Mouse (Mus musculus) left cerebral cortex, adult 8-10 months (tissue): ENCODE data around the gene Map7. TPM values are rescaled to one million over a fixed set of nuclear protein-coding genes. Genes with fewer than 3 reads are reported as not detected.

ENCODE experiments used
- DNase-seq, 2 experiments: peaks; one replicate each; pipeline ENCODE4 v3.0.0; 2022; ENCODE audit warnings: low spot score in 2 of 2
- total RNA-seq, 4 experiments: library from RNA; stranded (reverse); gene quantifications; 2 replicates each; pipeline ENCODE4 v1.2.4; 2022

Gene Map7
- total RNA-seq, 4 experiments from 2014 or later = 124 to 135 (median 130) TPM

DNA sequence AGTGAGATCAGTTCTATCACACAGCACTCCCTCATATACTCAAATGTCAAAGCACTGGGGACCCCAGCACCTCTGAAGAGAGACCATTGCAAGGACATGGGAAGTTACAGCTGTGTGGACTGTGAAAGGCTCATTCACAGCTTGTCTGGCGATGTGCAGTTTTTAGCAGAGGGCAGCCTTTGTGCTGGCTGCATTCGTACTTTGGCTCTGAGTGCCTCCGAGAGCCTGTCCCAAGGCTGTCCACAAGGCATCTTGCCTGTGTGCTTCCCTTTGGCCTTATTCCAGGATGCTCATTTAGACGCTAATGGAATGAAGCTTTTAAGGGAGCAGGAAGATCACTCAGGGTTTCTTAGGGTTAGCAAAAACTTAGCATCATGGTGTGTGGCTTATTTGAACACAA, 78.5 kb downstream of the Map7 start:
- peak in 1 of 2 experiments; percentile 30 for DNase-seq

DNA sequence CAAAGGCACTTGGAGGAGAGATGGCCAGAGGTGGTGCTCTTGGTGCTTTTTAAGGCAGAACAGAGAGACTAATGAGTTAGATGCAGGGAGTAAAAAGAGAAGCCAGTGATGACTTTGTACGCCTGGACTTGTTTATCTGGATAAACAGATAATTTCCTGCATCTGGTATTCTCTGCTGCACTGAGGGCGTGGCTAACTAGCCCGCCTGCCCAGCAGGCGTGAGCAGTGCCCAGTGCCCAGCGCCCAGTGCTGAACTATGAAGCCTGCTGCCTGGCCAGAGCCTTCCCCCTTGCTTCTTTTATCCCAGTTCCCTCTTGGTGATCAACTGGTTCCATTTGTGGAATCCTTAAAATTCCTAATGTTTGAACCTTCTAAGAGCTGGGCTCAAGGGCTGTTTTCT, 81.8 kb downstream of the Map7 start:
- no peak for DNase-seq

DNA sequence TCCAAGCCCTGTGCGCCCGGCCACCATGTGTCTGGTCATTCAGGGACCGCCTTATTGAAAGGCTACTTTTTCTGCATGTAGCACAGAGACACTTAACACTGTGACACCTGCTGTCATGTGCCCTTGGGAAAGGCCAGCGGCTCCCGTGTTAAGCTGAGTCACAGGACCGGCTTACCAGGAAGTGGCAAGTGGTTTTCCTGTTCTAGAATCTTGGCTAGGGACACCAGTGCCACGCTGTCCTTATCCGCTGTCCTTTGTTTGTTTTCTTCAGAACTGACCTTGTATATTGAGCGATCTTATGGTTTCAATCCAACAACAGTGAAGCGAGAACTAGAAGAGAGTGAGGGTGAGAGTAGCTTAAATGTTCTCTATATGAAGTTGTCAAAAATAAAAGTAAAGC, 85.2 kb downstream of the Map7 start:
- no peak for DNase-seq

DNA sequence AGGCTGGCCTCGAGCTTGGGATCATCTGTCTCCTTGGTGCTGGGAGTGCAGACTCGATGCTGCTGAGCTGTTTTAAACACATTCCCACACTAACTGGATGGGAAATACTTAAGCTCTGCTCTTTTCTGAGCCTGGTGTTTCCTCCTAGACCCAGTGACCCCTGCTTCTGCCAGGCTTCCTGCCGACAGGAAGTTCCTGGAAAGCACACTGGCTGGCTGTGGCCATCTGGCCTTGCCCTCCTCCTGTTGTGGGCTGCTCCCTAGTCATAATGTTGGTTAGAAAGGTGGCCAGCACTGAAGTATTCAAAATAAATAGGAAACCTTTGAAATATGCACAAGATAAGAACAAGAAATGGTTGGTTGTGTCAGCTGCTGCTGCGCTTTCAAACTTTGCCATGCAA, 86.2 kb downstream of the Map7 start:
- DNase-seq = no peak

DNA sequence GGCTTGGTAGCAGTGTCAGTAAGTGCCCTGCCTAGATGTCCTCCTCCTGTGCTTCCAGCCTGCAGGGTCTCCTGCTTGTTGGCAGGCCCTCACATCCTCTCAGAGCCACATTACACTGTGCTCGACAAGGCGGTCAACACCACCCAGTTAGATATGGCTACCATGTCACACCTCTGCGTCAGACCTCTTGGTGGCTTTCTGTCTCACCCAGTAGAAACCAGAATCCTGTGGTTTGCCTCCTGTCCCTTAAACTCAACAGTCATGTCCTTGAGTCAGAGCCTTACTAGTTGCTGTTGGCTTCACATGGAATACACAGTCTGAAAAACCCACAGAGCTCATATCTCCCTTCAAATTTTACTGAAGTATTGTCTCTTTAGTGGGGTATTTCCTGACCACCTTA, 87.4 kb downstream of the Map7 start:
- DNase-seq = no peak

DNA sequence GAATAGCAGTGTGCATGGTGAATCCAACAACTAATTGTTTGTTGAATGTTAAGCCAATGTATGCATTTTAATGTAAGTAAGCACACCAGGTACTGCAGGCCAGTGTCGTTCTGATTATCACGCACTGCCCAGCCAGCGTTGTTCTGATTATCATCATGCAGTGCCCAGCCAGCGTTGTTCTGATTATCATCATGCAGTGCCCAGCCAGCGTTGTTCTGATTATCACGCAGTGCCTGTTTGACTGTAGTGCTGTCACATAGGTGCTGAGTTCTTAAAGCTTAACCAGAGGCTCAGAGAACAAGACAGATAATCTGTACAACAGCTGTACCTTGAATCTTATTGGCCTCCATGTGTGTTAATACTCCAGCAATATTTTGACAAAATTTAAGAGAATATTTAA, 88.0 kb downstream of the Map7 start:
- DNase-seq = no peak

DNA sequence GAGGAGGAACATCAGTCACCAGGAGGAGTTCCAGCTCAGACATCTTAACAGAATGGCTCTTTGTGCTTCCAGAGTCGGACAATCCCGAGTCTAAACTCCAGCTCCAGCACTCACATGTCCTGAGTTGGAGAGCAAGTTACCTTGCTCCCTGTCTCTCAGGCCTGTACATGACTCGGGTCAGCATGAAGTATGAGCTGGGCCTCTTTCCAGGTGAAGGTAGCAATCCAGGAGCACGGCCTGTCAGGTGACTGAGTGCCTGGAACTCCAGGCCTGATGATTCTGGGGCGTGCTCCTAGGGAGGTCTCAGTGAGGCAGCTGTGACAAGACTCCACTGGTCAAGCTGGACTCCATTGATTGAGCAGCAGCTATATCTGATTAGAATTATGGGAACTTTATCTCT, 90.0 kb downstream of the Map7 start:
- no peak for DNase-seq

DNA sequence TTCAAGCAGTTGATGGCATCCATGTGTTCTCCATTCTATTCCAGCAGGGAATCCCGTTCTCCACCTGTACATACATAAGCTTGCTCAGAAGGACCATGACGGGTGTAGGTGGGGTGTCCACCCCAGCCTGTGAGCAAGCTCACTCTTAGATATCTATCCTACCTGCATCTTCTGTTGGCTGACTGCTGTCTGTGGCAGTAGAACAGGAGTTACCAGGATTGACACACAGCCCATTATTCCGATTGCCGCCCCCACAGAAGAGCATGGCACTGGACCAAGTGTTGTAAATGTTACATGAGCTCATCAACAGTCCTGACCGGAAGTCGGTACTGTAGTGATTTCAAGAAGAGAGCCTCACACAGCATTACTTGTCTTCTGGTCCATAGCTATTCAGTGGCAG, 92.6 kb downstream of the Map7 start:
- no peak for DNase-seq

DNA sequence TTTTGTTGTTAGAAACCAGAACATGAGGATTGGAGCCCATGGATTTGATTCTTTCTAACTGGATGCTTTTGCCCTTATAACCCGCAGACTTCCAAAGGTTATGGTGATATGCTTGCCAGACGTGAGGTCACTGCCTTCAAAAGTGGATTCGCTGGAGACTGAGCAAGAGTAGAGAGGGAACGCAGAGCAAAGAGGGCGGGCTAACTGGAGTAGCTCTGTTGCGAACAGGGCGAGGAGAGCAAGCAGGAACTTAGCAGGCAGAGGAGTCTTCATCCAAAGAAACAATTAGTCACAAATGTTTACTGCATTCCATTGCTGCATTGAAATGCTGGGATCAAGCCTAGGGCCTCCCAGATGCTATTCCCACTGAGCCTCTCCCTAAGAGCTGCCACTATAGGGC, 95.0 kb downstream of the Map7 start:
- DNase-seq = no peak

DNA sequence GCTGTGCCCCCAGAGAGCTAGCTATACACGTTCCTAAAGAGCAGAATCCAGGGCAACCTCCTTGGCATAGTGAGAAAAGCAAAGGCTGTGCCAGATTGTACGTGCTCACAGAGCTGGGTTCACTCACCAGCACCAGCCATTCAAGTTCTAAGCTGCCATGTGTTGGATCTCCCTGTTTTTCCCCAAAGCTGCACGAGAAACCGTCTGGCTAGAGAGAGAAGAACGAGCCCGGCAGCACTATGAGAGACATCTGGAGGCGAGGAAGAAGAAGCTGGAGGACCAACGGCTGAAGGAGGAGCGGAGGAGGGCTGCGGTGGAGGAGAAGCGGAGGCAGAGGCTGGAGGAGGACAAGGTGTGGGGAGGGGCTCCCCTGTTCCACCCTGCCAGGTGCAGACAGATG, 96.8 kb downstream of the Map7 start:
- DNase-seq = peak in 1 of 2 experiments; percentile 39

DNA sequence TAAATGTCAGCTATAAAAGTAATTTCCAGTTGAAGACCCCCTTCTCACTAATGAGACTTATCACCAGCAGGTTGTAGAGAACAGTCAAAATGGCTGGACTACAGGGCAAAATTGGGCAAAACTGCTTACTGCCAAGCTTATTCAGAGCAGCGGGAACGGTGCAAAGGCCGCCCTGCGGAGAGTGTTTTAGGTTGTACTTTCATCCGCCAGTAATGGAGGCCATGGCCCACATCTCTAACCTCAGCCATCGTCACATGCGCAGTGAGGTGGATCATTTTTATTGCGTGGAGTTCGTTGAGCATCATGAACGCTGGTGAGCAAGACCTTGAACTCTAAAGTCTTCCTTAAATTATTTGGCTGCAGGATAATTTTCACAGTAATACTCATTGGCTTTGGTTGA, 100.8 kb downstream of the Map7 start:
- DNase-seq = no peak

DNA sequence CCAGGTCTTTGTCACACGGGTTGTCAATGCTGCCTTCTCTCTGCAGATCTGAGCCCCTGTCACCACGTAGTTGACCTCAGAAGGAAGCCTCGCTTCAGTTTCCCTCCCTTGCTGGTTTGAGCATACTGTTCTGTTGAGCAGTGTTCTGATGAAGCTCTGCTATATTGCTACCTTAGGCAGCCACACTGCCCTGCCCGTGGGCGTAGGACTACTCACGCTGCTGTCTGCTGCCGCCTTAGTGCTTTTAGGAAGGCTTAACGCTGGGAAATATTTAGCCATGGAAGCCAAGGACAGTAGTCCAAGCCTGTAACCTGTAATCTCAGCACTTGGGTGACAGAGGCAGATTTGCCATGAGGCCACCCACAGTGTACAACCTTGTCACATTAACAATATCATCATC, 107.3 kb downstream of the Map7 start:
- peak in 1 of 2 experiments; percentile 42 for DNase-seq

DNA sequence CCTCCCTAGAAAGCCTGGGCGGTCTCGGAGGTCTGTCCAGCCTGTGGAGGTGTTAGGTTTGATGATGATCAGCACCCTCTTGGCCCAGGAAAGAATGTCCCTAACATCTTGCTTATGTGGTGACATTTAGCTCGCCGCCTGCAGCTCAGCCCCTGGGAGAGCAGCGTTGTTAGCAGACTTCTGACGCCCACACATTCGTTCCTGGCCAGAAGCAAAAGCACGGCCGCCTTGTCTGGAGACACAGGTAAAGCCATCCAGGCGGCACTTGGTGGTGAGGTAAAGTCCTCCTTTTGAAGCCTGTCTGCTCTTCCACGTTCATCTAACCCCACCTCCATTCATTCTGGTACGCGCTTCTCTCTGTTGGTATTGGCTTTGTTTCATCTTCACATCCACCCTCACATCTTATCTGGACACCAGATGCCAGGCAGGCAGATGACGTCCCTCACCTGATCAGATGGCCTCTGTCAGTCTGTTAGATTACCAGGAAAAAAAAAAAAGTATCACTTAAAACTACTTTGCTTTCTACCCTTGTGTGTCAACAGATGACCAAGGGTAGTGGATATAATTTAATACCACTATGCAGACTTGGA, 108.9 kb downstream of the Map7 start:
- DNase-seq = peak in 1 of 2 experiments; percentile 41

DNA sequence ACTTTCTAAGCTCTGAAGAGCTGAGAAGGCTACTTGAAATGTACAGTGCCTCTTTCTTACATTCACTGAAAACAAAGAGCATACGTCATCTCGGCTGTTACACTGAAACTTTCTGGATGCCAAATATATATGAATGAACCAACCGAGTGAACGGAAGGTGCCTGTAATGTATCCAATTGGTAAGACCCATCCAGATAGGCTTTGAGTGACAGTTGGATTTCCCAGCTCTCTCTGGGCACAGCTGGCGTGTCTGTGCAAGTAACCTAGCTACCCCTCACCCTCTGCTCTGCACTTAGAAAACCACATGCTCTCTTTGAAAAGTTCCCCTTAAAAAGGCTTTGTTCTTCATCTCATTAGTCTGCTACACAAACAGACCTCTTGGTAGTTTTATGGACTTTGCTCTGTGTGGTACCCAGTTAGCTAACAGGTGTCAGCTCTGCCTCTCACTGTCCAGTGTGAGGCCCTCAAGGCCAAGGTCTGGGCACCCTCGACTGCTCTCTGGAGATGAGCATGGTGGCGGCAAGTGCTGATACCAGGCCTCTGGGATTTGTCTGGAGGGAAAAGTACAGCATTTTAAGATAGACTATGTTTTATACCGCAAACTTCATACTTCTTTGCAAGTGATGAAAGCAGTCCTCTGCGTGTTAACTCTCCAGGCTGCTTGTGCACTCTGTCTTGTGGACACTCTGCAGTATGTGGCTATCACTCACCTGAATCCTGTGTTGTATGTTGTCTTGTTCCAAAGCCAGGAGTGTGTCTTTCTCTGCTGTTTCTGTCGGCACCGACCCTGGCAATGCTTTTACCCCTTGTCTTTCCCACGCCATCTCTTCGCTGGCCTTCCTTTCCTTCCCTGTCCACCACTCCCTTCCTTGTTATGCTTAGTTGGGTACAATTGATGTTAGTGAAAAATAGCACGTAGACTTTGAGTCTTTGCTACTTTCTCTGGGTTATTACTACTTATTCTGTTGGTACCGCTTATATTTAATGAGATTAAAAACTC, 109.8 kb downstream of the Map7 start:
- DNase-seq = no peak

DNA sequence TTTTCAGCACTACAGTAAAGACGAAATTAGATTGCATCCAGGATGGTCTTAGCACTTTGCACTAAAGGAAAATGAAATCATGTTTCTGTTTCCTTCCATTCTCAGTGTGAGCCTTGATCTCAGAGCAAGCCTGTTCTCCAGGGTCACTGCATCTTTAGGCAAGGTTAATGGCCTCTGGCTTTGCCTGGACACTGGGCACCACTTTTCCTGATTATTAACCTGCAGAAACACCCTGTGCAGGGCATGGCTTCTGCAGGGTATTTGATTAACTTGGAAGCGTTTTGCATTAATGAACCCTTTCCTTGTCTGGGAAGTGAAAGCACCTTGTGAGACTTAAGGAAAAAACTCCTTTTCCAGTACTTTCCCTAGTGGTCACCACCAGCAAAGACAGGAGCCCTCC, 111.2 kb downstream of the Map7 start:
- DNase-seq = no peak

DNA sequence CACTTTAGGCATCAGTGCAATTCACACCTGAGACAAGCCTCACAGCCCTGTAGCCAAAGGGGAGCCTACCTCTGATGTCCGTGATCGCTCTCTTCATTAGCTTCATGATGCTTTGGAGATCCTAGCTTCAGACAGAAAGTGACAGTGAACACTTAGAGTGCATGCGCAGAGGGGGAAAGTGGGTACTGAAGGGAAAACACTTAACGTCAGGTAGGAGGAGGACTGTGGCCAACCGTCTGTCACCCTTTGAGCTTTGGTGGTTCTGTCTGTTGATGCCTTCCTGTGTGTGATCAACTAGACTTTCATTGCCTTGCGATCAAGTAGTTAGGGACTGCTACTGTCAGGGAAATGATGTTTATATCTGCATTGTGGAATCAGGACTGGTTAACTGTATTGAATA, 114.6 kb downstream of the Map7 start:
- no peak for DNase-seq

DNA sequence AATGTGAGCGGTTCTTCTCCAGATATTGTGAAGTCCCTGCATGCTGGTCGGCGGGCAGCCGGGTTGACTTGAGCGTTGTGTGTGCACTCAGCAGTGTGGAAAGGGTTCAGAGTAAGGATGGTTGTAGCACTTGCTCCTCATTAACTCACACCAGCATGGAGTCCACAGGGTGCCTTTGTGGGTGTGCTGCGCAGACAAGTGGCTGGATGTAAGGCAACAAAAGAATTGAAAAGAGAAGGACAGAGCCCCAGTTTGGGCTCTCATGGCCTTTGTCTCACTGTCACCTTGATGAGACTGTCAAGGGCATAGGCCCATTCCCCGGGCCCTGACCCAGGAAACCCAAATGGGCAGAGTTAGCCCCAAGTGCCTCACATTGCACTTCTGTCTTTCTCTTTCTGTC, 116.2 kb downstream of the Map7 start:
- no peak for DNase-seq

DNA sequence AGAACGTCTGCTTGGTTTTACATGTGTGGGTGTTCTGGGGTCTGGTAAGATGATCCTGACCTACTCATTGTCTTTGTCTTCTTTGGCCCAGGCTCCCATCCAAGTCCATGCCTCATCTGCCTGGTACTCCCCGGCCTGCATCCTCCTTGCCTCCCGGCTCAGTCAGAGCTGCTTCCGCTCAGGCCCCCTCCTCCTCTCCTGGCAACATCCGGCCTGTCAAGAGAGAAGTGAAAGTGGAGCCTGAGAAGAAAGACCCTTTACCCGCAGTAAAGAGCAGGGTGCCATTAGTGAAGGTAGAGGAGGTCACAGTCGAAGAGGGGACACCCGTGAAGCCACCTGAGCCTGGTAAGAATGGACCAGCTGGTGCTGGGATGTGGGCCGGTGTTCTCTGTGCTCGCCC, 118.8 kb downstream of the Map7 start:
- DNase-seq = no peak

DNA sequence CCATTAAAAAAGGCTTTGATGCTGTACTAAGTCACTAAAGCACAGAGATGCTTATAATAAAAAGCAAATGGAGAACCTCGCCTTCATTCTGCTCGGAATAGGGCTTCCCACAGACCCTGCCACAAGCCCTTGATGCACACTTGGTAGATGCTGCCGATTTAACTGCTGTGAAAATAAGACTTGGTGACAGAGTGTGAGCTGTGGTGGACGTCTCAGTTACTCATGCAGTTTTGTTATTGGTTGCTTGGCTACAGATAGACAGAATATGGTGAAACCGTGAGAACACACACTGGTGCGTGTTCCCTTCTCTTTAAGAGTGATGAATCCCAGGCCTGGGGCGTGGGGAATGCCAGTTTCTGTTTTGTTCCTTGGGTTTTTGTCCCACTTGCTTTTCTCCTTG, 120.7 kb downstream of the Map7 start:
- DNase-seq = no peak

DNA sequence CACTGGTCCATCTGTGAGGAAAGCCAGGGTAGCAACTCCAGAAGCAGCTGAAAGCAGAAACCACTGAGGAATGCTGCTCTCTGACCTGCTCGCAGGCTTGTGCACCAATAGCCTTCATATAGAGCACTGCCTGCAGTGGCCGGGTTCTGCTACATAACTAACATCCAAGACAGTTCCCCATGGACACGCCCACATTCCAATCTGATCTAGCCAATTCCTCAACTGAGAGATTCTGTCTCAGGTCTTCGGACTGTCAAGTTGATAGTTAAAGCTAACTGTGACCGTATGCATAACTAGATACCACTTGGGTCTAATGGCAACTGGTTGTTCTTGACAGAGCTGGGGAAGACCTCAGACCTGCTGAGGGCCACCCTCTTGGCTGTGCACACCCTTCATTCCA, 124.1 kb downstream of the Map7 start:
- DNase-seq = no peak

DNA sequence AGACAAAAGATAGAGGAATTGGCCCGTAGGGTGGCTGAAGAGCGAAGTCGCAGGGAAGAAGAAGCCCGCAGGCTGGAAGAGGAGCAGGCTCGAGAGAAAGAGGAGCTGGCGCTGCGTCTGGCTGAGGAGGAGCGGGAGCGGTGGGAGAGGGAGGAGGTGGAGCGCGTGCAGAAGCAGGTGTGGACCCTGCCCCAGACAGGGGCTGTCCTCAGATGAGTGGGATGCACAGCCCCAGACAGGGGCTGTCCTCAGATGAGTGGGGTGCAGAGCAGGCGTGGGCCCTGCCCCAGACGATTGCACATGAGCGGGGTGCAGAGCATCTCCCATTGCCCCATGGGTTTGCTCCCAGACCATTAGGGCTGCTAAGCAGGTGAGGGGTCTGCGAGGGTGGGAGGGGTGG, 125.0 kb downstream of the Map7 start:
- no peak for DNase-seq

DNA sequence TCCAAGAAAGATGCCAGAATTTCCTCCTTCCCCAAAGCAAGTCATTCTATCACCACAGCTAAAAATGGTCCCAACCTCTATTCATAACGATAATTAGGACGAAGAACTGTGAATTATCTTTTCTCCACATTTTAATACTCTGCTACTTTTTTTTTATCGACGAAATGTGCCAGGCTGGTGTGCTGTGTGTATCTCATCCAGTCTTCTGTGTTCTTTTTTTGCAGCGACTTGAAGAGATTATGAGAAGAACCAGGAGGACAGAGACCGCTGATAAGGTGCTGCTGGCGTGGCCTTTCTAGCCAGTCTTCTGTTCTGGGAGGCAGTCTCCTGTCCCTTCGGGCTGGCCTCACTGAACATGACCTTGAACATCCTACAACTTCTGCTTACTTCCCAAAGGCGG, 125.8 kb downstream of the Map7 start:
- no peak for DNase-seq

DNA sequence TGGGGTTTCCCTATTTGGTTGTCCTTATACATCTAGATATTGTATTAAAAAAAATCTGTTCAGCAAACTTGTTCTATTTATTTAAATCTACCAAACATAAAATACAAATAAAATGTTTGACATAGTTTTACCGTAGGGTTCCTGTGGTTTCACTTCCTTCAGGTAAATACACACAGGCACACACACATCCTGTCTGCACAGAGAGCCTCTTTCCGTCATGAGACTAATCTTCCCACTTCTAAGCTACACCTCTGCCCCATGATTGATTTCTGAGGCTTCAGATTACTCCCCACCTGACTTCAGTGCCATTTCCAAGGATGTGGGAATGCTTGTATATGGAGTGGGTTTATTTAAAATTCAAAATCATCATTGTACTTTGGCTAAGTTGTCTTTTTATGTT, 133.2 kb downstream of the Map7 start:
- no peak for DNase-seq
